Mouse (Mus musculus) testis, adult 2 months (tissue): Measurements from ENCODE around the gene Slc20a1.

ENCODE experiments used
- CTCF ChIP-seq: fragments of 200-500 bp; IDR thresholded peaks from 2 replicates; pipeline ENCODE4 v1.5.1; 2012; ENCODE audit warnings: low read depth, mild to moderate bottlenecking, inconsistent platforms, low read length, moderate library complexity; ENCODE audit not compliant: control insufficient read depth, insufficient read depth, insufficient replicate concordance
- POLR2A ChIP-seq: fragments of 200-500 bp; IDR thresholded peaks from 2 replicates; pipeline ENCODE4 v1.6.1; 2012; ENCODE audit warnings: low read depth, mild to moderate bottlenecking, inconsistent platforms, low read length, moderate library complexity; ENCODE audit not compliant: control insufficient read depth

GRCm38 (mm10) chr2:129234731-129235130, 36.2 kb downstream of the Slc20a1 start:
- TF ChIP-seq CTCF: no peak
- TF ChIP-seq POLR2A: no peak
